Mouse (Mus musculus): ENCODE results near the gene Rfx1.

Rfx1 gene

GRCm38 (mm10) chr8:84063861-84064610 is 2.6 kb upstream of the Rfx1 start:
- no peak for DNase-seq (ENCODE audit: low read depth)

DNA sequence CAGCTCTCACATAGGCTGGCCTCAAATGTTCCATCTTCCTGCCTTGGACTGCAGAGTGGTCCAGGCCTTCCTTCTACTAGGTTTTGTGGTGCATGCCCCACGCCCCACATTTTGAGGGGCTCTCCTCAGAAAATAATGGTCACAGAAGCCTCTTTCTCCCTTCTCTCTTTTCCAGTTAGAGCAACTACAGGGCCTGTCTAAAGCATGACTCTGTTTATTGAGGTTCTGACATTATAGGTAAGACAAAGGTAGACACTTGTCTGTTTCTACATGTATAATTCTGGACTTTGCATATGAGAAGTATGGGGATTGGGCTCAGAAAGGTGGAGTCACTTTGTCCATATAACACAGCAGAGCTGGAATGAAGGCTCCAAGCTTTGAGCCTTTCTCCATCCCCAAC is 1.6 kb upstream of the Rfx1 start, which contains the start of gene Gm10643:
Gene Gm10643, minus strand, starts transcription at position 101 of the 400 bp plus-strand sequence.
- DNase-seq (ENCODE audit: low read depth) = no peak

GRCm38 (mm10) chr8:84065457-84066072 is 1.1 kb upstream of the Rfx1 start:
- no peak for DNase-seq (ENCODE audit: low read depth)

DNA sequence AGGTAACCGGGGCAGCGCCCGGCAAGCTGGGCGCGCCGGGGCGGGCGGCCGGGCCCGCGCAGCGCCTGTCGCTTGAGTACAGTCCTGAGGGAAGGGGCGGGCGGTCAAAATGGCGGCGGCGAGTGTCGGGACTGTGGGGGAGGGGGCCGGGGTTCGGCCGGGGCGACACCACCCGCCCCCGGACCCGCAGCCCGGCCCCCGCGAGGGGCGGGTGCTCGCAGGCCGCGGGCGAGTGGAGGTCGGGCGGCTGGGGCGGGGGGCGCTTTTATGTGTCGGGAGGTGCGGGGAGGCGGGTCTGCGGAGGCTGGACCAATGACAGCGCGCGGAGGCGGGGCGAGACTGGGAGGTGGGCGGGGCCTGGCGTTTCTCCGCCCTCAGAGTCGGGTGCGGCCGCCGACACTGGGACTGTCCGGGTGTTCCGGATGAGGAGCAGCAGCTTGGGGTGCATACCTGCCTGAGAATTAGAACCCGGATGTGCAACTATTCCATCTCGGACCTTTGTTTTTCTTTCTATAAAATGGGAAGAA is 476 bp downstream of the Rfx1 start:
- DNase-seq (ENCODE audit: low read depth) = peak; percentile 77

GRCm38 (mm10) chr8:84067911-84068310 is 1.3 kb downstream of the Rfx1 start:
- no peak for DNase-seq (ENCODE audit: low read depth)

GRCm38 (mm10) chr8:84068316-84069035 is 1.8 kb downstream of the Rfx1 start:
- DNase-seq (ENCODE audit: low read depth) = no peak

DNA sequence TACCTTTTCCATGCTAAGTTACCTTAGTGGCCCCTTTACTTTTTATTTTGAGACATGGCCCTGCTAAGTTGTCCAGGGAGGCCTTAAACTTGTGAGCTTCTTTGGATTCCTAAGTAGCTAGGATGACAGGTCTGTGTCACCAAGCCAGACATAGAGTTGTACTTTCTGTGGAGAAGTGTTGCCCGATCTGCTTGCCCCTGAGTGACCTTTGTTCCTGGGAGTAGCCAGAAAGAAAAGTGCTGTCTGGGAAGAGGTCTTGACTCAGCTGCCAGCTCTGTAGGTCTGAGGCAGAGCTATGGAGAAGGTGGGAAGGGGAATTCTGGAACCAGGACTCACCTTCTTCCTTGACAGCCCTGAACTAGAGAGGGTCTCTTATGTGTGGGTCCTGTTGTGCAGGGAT is 2.5 kb downstream of the Rfx1 start:
- DNase-seq (ENCODE audit: low read depth) = no peak

DNA sequence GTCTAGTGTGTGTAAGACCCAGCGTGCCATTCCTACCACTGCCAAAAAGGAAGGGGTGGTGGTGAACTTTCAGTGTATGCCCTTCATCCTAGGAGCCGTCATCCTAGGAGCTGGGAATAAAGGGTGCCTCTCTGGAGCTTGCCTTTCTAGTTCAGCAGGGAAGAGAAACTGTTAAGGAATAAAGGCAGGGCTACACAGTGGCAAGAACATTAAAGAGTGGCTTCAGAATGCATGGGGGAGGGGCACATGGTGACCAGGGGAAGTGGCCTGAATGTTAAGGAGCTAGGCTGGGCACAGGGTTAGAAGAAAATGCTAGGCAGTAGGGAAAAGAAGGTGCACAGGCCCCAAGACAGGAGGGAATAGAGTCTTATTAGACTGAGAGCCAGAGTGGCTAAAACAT is 3.1 kb downstream of the Rfx1 start:
- no peak for DNase-seq (ENCODE audit: low read depth)

- no peak for DNase-seq (ENCODE audit: low read depth)
These were observed 3.6 kb downstream of the Rfx1 start for GRCm38 (mm10) chr8:84070241-84070640.

GRCm38 (mm10) chr8:84070667-84071066 is 4.0 kb downstream of the Rfx1 start:
- no peak for DNase-seq (ENCODE audit: low read depth)

DNA sequence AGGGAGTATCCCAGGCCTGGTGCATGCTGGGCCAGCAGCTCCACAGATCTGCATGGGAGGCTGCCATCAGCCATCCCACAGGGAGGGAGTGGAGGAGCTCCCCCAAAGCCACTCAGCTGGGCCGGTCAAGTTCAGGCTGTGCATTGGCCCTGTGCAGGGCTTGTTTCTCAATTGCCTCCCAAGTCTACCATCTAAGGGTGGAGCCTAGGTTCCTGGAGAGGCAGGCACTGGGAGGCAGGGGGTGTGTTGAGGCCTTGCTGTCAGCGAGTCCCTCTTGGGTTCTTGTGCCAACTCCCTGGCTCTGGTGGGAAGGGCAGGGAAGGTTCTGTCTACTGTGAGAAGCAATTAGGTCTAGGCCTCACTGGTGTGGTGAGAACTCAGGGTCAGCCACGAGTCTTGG is 5.3 kb downstream of the Rfx1 start:
- no peak for DNase-seq (ENCODE audit: low read depth)

- DNase-seq (ENCODE audit: low read depth) = no peak
These were observed 5.7 kb downstream of the Rfx1 start for GRCm38 (mm10) chr8:84072321-84072720.

DNA sequence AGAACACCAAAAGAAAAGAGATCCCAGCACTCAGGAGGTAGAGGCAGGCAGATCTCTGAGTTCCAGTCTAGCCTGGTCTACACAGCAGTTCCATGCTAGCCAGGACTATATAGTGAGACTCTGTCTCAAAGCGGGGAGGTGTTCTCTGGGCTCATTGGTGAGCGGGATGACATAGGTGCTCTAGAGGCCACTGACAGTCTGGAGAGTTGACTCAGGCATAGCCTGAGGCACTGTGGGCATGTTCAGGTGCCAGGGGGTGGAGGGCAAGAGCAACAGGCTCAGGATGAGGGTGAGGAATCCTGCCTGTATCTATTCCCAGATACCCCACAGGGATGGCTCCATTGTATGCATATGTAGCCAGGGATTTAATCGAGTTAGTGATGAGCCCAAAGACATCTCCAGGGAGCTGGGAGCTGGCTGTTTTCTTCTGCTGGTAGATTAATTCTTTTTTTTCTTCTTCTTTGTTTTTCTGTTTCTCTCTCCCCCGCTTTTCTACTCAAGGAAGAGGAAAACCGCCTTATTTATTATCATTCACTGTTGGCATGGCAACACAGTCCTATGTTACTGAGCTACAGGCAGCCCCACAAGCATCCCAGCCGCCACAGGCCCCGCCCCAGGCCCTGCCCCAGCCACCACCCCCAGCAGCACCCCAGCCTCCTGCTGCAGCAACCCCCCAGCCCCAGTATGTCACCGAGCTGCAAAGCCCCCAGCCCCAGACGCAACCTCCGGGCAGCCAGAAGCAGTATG is 6.8 kb downstream of the Rfx1 start:
- DNase-seq (ENCODE audit: low read depth) = no peak

DNA sequence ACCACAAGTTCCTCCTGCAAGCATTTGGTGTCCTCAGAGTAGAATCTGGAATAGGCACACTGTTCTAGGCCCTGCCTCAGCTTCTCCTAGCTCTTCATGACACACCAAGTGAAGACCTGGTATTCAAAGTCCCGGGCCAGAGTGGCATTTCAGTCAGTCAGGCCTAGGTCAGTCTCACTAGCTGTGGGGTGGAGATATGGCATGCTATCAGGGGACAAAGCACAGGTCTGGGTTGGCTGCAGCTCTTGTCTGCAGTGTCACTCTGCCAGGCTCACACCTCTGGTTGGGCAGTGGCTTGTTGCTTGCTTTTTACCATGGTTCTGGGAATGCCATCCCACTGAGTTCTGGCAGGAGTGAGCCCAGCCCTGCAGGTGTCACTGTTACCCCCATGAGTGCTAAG is 9.8 kb downstream of the Rfx1 start:
- no peak for DNase-seq (ENCODE audit: low read depth)

DNA sequence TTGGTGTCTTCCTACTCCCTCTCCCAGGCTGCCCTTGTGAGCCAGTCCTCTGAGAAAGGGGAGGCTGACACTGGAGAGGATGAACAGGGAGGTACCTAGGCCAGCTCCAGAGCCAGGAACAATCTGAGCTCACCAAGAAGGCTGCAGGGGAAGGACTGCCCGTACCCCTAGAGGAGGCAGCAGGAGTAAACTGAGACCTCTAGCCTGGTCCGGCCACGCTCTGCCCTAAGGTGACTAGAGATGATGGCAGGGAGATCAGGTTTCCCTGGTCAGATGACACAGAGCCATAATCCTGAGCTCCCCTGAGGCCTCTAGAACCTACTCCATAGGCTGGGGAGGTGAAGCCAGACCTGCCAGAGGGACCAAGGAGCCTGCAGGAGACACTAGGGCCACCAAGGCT is 10.2 kb downstream of the Rfx1 start:
- no peak for DNase-seq (ENCODE audit: low read depth)

DNA sequence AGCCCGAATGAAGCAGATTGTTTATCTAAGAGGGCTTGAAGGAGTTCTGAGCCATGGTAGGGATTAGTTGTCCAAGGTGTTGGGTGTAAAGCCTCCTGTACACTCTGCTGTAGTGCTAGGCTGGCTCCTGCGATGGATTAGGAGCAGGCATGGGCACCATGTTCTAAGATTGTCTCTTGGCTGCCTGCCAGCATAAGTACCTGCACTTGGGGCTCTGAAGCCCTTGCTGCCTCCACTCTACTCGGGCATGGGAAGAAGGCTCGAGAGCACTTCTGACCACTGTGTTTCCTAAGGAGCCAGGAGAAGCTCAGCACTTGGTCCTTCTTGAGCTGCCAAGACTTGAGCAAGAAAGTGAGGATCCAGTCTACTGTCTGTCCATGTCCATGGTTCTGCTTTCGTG is 12.6 kb downstream of the Rfx1 start:
- no peak for DNase-seq (ENCODE audit: low read depth)

DNA sequence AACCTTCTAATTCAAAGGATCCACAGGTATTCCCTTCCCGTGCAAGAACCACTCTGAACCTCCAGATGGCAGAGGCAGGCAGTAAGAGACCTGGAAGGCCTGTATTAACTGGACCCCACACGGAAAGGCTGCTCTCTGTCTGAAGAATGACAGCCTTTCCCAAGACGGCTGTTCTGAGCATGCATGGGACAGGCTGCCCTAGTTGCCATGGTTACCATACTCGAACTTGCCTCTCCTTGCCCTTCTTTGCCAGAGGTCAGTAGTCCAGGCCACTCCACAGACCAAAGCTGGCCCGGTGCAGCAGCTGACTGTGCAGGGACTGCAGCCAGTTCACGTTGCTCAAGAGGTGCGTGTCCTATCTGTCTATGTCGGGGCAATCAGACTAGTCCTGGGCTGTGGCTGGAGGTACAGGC is 17.2 kb downstream of the Rfx1 start:
- no peak for DNase-seq (ENCODE audit: low read depth)

GRCm38 (mm10) chr8:84084341-84085115 is 17.9 kb downstream of the Rfx1 start:
- DNase-seq (ENCODE audit: low read depth) = no peak

DNA sequence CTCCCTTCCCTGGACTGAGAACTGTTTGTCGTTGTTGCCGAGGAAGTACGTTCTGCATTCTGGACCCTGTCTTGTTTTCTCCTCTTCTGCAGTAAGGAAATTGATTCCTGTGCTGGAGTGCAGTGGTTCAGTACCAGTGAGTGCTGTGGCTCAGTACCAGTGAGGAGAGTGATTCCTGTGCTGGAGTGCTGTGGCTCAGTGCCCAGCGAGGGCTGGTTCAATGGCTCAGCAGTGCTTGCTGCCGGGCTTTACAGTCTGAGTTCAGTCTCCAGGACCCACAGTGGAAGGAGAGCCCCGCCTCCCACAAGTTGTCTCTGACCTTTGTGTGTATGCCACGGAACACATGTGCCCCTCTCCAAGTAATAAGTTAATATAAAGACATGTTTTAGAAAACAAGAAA is 20.5 kb downstream of the Rfx1 start:
- DNase-seq (ENCODE audit: low read depth) = no peak

DNA sequence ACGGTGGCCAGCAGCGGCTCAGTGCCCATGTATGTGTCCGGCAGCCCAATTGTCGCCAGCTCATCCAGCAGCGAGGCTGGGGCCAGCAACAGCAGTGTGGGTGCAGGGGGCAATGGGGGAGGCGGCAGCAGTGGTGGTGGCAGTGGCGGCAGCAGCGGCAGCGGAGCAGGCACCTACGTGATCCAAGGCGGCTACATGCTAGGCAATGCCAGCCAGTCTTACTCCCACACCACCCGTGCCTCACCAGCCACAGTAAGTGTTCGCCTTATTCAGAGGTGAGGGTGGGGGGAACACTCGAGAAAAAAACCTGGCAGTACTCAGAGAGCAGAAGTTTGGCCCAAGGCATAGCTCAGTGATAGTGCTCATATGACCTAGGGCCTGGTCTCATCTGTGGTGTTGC is 21.2 kb downstream of the Rfx1 start:
- no peak for DNase-seq (ENCODE audit: low read depth)

DNA sequence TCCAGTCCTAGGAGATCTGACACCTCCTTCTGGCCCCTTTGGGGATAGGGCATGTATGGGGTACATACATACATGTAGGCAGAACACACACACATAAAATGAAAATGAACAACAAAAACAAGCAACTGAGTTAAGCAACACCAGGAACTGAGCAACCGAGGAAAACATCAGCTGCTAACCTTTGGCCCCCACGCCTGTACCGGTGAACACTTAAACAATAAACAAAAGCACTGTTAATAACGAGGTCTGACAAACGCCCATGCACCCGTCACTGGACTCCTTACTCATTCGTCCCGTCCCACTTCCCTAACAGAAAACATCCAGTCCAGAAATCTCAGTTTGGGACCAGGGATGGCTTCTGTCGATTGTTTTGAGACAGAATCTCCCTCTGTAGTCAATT is 22.6 kb downstream of the Rfx1 start:
- DNase-seq (ENCODE audit: low read depth) = no peak

Measured in c-Kit-positive CD71-positive TER-119-negative erythroid progenitor cells, embryonic 14.5 days (primary cell).